Mouse (Mus musculus) intestine, embryonic 15.5 days (tissue): ENCODE measurements at regions not wholly inside any gene's neighbourhood (a gene's known extent, or its start where the extent isn't known, plus 50 kb on each side); places are given as distances from the start of the nearest gene placed in this dataset.
"Not testable (repeated sequence)": the region's sequence is repeated elsewhere in the genome, so short reads cannot be mapped to it uniquely, and the experiment has no call there.

Experiments used
- ATAC-seq: fragments of 200-750 bp; cut with Nextera tagmentation; 2 replicates; pipeline ENCODE4 v1.8.0; 2017; ENCODE audit warnings: moderate TSS enrichment, moderate library complexity
- H3K27ac ChIP-seq: fragments of 300-500 bp; sonication (generic); 2 replicates; pipeline ENCODE4 v1.5.1; 2015; ENCODE audit warnings: mild to moderate bottlenecking, inconsistent platforms
- H3K27me3 ChIP-seq: fragments of 300-500 bp; sonication (generic); replicated peaks from 2 replicates; pipeline ENCODE4 v1.6.1; 2015; ENCODE audit warnings: inconsistent platforms
- H3K36me3 ChIP-seq: fragments of 300-500 bp; sonication (generic); 2 replicates; pipeline ENCODE4 v1.6.1; 2015; ENCODE audit warnings: inconsistent platforms
- H3K4me1 ChIP-seq: fragments of 300-500 bp; sonication (generic); replicated peaks from 2 replicates; pipeline ENCODE4 v1.6.1; 2015; ENCODE audit warnings: inconsistent platforms
- H3K4me2 ChIP-seq: fragments of 300-500 bp; sonication (generic); replicated peaks from 2 replicates; pipeline ENCODE4 v1.6.1; 2015; ENCODE audit warnings: mild to moderate bottlenecking, inconsistent platforms
- H3K4me3 ChIP-seq: fragments of 300-500 bp; sonication (generic); replicated peaks from 2 replicates; pipeline ENCODE4 v1.5.1; 2015; ENCODE audit warnings: inconsistent platforms
- H3K9ac ChIP-seq: fragments of 300-500 bp; sonication (generic); 2 replicates; pipeline ENCODE4 v1.6.1; 2015; ENCODE audit warnings: inconsistent platforms
- H3K9me3 ChIP-seq: fragments of 300-500 bp; sonication (generic); 2 replicates; pipeline ENCODE4 v1.6.1; 2016; ENCODE audit warnings: inconsistent platforms
- WGBS: fragments of 180-500 bp; shearing (Covaris S2); methylation state at CpG from one replicate; pipeline ENCODE4 v1.1.7; 2015; 5-methylcytosine and 5-hydroxymethylcytosine counted together

- no peaks in the 10 kb centered on the region for H3K9me3 ChIP-seq
- H3K27me3 ChIP-seq: no peaks in the 10 kb centered on the region
- no peak overlapping the region for H3K27ac ChIP-seq
- no peak overlapping the region for H3K4me2 ChIP-seq
- no peaks in the 10 kb centered on the region for H3K36me3 ChIP-seq
- no peak overlapping the region for H3K4me3 ChIP-seq
- H3K9ac ChIP-seq: no peak overlapping the region
- peak; percentile 68 for ATAC-seq
- WGBS: 49% methylated on average over 7 of the region's 7 CpGs
- H3K4me1 ChIP-seq: no peaks in the 10 kb centered on the region; the same call in 1 of the 2 replicates
These were observed 113.1 kb upstream of the Rasgrp1 start for GRCm38 (mm10) chr2:117455740-117456455.

- Histone ChIP-seq H3K36me3 (no peaks in the 10 kb centered on the region), H3K27ac (peak overlapping the region; percentile 37; the same call in 1 of the 2 replicates), H3K27me3 (no peaks in the 10 kb centered on the region), H3K9ac (no peak overlapping the region), H3K4me3 (no peak overlapping the region), H3K4me1 (no peaks in the 10 kb centered on the region; the same call in 1 of the 2 replicates), H3K9me3 (no peaks in the 10 kb centered on the region), H3K4me2 (no peak overlapping the region)
- peak; percentile 75; the same call in 1 of the 2 replicates for ATAC-seq
- WGBS: 52% methylated on average over 13 of the region's 13 CpGs
These were observed 113.7 kb upstream of the Rasgrp1 start for GRCm38 (mm10) chr2:117456456-117457020.

GRCm38 (mm10) chr2:117461541-117462290 is 118.9 kb upstream of the Rasgrp1 start:
- H3K36me3 ChIP-seq: no peaks in the 10 kb centered on the region
- no peak overlapping the region for H3K4me3 ChIP-seq
- no peak overlapping the region for H3K9ac ChIP-seq
- H3K4me1 ChIP-seq: no peaks in the 10 kb centered on the region; the same call in 1 of the 2 replicates
- H3K4me2 ChIP-seq: no peak overlapping the region
- H3K27ac ChIP-seq: no peak overlapping the region
- H3K9me3 ChIP-seq: no peaks in the 10 kb centered on the region
- 81% methylated on average over 4 of the region's 4 CpGs for WGBS
- no peak for ATAC-seq
- H3K27me3 ChIP-seq: no peaks in the 10 kb centered on the region

GRCm38 (mm10) chr2:117474885-117475542 is 132.2 kb upstream of the Rasgrp1 start:
- Histone ChIP-seq H3K27me3 (no peaks in the 10 kb centered on the region), H3K9ac (no peak overlapping the region), H3K4me2 (no peak overlapping the region), H3K4me1 (no peaks in the 10 kb centered on the region), H3K27ac (no peak overlapping the region), H3K4me3 (no peak overlapping the region), H3K9me3 (no peaks in the 10 kb centered on the region), H3K36me3 (no peaks in the 10 kb centered on the region)
- no peak for ATAC-seq
- 84% methylated on average over 2 of the region's 2 CpGs for WGBS

GRCm38 (mm10) chr2:117475561-117475960 is 132.8 kb upstream of the Rasgrp1 start:
- Histone ChIP-seq H3K4me2 (no peak overlapping the region), H3K27ac (no peak overlapping the region), H3K4me3 (no peak overlapping the region), H3K36me3 (no peaks in the 10 kb centered on the region), H3K4me1 (no peaks in the 10 kb centered on the region), H3K9me3 (no peaks in the 10 kb centered on the region), H3K27me3 (no peaks in the 10 kb centered on the region), H3K9ac (no peak overlapping the region)
- ATAC-seq: no peak
- 46% methylated on average over 3 of the region's 3 CpGs for WGBS

- H3K27ac ChIP-seq, H3K4me2 ChIP-seq, H3K36me3 ChIP-seq, H3K4me1 ChIP-seq, H3K27me3 ChIP-seq, ATAC-seq, H3K9me3 ChIP-seq, H3K9ac ChIP-seq, H3K4me3 ChIP-seq: not testable (repeated sequence)
- 65% methylated on average over 11 of the region's 11 CpGs for WGBS
These were observed 134.7 kb upstream of the Rasgrp1 start for GRCm38 (mm10) chr2:117477503-117477902.

- H3K27ac ChIP-seq, H3K4me1 ChIP-seq, H3K27me3 ChIP-seq, H3K9me3 ChIP-seq, H3K36me3 ChIP-seq, ATAC-seq, H3K4me3 ChIP-seq, H3K4me2 ChIP-seq, H3K9ac ChIP-seq: not testable (repeated sequence)
- 57% methylated on average over 16 of the region's 16 CpGs for WGBS
These were observed 136.6 kb upstream of the Rasgrp1 start for GRCm38 (mm10) chr2:117479244-117480009.

GRCm38 (mm10) chr2:117486447-117486846 is 143.6 kb upstream of the Rasgrp1 start:
- no peaks in the 10 kb centered on the region for H3K9me3 ChIP-seq
- H3K27ac ChIP-seq: no peak overlapping the region
- H3K27me3 ChIP-seq: no peaks in the 10 kb centered on the region
- H3K36me3 ChIP-seq: no peaks in the 10 kb centered on the region
- WGBS: 89% methylated on average over 2 of the region's 2 CpGs
- no peak overlapping the region for H3K4me2 ChIP-seq
- no peak for ATAC-seq
- no peaks in the 10 kb centered on the region for H3K4me1 ChIP-seq
- H3K4me3 ChIP-seq: no peak overlapping the region
- H3K9ac ChIP-seq: no peak overlapping the region

GRCm38 (mm10) chr2:117498565-117498964 is 155.8 kb upstream of the Rasgrp1 start:
- H3K9me3 ChIP-seq: no peaks in the 10 kb centered on the region
- H3K9ac ChIP-seq: no peak overlapping the region
- no peak overlapping the region for H3K4me2 ChIP-seq
- no peak overlapping the region for H3K4me3 ChIP-seq
- ATAC-seq: no peak
- H3K27ac ChIP-seq: no peak overlapping the region
- no peaks in the 10 kb centered on the region for H3K27me3 ChIP-seq
- no peaks in the 10 kb centered on the region for H3K36me3 ChIP-seq
- H3K4me1 ChIP-seq: no peaks in the 10 kb centered on the region
- 86% methylated on average over 5 of the region's 5 CpGs for WGBS

GRCm38 (mm10) chr2:117502611-117503010 is 159.8 kb upstream of the Rasgrp1 start:
- Histone ChIP-seq H3K27me3 (no peaks in the 10 kb centered on the region), H3K4me1 (no peaks in the 10 kb centered on the region), H3K9me3 (no peaks in the 10 kb centered on the region), H3K4me3 (no peak overlapping the region), H3K9ac (no peak overlapping the region), H3K4me2 (no peak overlapping the region), H3K27ac (no peak overlapping the region), H3K36me3 (no peaks in the 10 kb centered on the region)
- ATAC-seq: no peak

GRCm38 (mm10) chr2:117511737-117512136 is 168.9 kb upstream of the Rasgrp1 start:
- Histone ChIP-seq H3K27ac (no peak overlapping the region), H3K4me2 (no peak overlapping the region), H3K4me1 (no peaks in the 10 kb centered on the region), H3K9ac (no peak overlapping the region), H3K4me3 (no peak overlapping the region), H3K36me3 (no peaks in the 10 kb centered on the region), H3K27me3 (no peaks in the 10 kb centered on the region), H3K9me3 (no peaks in the 10 kb centered on the region)
- ATAC-seq: peak; percentile 86
- WGBS: 51% methylated on average over 3 of the region's 3 CpGs

GRCm38 (mm10) chr2:117512551-117512950 is 169.8 kb upstream of the Rasgrp1 start:
- Histone ChIP-seq H3K27ac (no peak overlapping the region), H3K27me3 (no peaks in the 10 kb centered on the region), H3K9me3 (no peaks in the 10 kb centered on the region), H3K4me2 (no peak overlapping the region), H3K36me3 (no peaks in the 10 kb centered on the region), H3K4me1 (no peaks in the 10 kb centered on the region), H3K4me3 (no peak overlapping the region), H3K9ac (no peak overlapping the region)
- ATAC-seq: no peak; the same call in 1 of the 2 replicates
- WGBS: 39% methylated on average over 9 of the region's 9 CpGs
